Mouse (Mus musculus) cerebellum, adult (tissue): ENCODE data around the gene Gm6993.

Source experiments
- ATAC-seq: cut with Nextera tagmentation; 2 replicates; pipeline ENCODE4 v1.9.2; 2017; ENCODE audit warnings: mild to moderate bottlenecking, moderate library complexity, mixed read lengths; ENCODE audit not compliant: insufficient number of reproducible peaks, low FRiP score, low TSS enrichment

The Gm6993 gene

GRCm38 (mm10) chr12:31240470-31240869, at the start of gene Gm6993:
Gene Gm6993 (plus strand): TSS chr12:31240770.
- no peak for ATAC-seq

DNA sequence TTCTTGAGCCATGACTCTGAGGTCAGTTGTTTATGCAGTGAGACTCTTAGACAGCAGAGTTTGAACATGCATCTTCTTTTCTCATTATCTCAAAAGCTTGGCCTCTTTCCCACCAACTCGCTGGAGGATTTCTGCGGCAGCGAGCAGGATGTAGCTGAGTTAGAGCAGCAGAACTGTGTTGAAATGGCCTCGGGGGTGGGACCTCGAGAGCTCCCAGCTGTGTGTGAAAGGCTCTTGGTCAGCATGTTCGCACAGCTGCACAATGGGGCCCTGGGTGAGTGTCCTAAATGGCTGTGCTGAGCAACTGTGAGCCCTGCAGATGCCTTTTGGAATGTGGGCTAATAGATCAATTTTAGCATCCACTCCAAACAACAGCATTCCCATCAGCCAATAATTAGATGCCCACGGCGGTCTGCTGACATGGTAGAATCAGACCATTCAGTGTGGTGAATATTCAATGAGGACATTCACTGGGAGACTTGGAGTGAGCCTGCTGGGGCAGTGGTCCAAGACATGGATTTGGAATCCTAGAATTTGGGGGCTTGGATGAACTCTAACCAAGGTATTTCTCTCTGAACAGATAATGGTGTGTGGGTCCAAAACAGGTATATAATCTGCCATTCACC, 49.1 kb upstream of the Gm6993 start:
- ATAC-seq, result no peak

DNA sequence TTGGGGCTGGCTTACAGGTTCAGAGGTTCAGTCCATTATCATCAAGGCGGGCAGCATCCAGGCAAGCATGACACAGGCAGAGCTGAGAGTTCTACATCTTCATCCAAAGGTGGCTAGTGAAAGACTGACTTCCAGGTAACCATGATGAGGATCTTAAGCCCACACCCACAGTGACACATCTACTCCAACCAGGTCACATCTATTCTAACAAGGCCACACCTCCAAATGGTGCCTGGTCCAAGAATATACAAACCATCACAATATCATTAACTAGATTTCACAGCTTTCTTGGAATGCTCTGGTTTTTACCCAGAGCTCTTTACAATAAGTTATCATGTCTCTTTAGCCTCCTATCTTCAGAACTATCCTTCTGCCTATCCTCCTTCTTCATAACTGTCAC, 38.1 kb upstream of the Gm6993 start:
- ATAC-seq, result no peak

- ATAC-seq, result no peak
Measured at GRCm38 (mm10) chr12:31203746-31204455, 36.7 kb upstream of the Gm6993 start.

GRCm38 (mm10) chr12:31204898-31205297, 35.7 kb upstream of the Gm6993 start:
- no peak for ATAC-seq

DNA sequence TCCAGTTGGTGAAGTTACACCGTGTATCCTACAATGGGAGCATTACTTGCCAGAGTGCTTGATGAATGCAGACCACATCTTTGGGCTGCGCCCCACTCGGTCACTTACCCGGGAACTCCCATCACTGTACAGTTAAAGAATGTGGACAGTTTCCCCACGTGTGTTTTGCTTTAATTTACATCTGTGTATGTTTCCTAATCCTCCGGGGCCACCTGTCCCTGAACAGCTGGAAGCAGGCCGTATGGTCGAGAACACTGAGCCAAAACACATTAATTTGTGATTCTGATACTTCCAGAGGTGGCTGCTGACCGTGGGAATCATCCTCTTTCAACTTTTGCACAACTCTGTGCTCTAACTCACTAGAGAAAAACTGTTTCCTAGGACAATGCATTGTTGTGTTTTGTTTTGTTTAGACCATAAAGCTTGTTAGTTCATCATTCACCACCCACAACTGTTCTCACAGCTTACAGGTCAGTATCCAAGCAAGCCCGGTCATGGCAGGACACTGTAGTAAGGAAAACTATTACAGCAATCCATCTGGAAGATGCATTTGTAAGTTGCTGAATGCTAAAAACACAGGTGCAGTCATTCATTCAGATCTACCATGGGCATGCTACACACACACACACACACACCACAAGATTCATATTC, 34.5 kb upstream of the Gm6993 start:
- no peak for ATAC-seq

GRCm38 (mm10) chr12:31208766-31209165, 31.8 kb upstream of the Gm6993 start:
- ATAC-seq, result no peak

DNA sequence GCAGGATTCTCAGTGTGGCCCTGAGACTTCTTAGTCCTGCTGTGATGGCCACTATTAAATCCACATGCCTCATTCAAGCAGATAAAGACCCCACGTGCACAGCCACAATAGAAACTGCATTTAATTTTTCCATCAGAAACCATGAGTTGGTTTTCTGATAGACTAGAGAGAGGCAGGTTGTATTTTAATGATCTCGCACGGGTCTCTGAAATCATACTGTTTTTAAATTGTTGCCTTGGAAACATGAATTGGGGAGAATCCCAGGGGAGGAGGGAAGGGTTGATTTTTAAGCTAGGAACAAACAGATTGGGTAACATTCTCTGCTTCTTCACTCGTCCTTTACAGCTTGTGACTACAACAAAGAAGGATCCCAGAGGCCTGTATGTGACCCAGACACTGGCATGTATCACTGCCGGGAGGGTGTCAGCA, 31.2 kb upstream of the Gm6993 start:
- no peak for ATAC-seq

DNA sequence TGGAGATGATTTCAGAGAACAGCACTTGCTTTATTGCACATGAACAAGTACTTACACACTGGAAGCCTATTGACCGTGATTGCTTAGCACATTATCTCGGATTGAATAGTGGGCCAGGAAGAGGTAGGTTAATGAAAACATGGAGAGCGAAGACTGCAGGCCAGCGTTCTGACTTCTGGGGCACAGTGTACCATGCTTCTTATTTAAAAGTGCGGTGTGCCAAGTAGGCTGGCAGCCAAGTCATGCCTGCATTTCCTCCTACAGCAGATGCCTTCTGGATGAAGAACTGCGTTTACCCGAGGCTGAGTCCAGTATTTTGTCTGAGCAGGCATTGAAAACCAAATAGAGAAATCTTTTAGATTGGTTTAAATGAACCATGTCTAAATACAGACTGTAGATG, 27.0 kb upstream of the Gm6993 start:
- ATAC-seq, result peak; percentile 54; the same call in 1 of the 2 replicates

DNA sequence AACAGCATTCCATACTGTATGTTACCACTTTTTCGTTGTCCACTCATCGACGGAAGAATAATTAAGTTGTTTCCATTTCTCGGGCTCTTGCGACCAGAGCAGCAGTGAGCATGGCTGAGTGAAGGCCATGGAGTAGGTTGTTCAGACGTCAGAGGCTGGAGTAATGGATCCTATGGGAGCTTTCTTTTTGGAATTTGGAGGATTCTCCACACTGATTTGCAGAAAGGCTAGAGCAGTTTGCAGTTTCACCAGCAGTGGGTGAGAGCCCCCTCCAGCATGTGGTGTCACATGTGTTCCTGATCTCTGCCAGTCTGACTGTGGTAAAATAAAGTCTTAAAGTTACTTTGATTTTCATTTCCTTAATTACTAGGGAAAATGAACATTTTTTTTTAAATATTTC, 25.6 kb upstream of the Gm6993 start:
- ATAC-seq, result no peak

DNA sequence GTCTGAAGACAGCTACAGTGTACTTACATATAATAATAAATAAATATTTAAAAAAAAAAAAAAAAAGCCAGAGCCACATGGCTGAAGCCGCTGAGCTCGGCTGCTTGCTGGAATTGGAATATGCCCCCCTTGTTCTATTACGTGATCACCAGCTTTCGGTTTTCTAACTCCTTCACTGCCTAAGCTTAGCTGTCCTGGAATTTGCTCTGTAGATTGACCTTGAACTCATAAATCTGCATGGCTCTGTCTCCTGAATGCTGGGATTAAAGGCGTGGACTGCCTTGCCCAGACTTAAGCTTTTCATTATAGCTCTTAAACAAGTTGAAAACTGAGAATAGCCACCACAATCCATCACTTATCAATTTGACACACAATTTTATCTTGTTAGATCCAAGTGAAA, 23.3 kb upstream of the Gm6993 start:
- ATAC-seq, result no peak

DNA sequence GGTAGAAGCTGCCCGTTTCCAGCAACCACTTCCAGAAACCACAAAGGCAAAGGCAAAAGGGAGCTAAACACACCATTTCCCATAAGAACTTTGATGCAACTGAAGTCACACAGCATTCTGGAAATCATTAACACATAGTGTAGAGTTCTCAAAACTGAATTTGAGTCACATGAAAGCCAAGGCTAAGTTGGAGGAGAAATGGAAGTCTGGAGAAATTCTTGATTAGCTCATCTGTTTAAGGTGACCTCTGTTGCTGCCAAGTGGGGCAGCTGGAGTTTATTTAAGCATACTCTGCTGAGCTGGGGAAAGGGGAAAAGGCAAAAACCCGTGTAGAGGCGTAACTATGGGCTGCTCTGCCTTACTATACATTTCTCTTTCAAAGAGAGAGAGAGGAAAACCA, 21.8 kb upstream of the Gm6993 start:
- ATAC-seq, result no peak

GRCm38 (mm10) chr12:31221522-31221921, 19.0 kb upstream of the Gm6993 start:
- ATAC-seq, result no peak

DNA sequence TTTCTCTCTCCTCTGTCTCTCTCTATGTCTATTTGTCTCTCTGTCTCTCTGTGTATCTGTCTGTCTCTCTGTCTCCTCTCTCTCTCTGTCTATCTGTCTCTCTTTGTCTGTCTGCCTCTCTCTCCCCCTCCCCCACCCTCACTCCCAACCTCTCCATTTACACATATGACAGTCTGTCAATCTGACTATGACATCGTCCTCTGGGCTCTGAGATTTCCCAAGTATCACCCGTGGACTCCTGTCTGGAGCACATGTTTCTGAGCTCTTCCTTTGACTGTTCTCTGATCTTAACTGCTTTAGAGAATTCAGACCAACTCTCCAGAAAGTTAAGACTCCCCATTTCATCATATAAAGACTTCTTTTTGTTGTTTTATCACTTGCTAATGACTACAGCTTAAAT, 18.3 kb upstream of the Gm6993 start:
- no peak for ATAC-seq

DNA sequence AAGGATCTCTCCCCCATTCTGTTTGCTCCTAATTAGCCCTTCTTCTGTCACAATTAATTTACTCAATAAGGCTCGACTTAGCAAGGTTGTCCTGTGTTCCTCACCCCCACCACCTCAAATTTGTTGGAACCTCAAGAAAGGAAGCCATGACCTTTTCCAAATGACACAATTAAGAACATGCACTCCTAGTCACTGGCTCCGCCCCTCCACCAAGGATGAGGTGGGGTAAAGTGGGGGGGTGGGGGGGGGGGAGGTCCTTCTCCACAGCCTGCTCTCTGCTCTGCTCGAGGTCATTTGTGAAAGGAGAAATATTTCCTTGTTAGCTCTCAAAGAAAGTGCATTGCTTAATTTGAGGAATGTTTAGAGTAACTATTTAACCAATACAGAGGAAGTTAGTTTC, 17.8 kb upstream of the Gm6993 start:
- ATAC-seq, result no peak

GRCm38 (mm10) chr12:31225451-31225850, 15.1 kb upstream of the Gm6993 start:
- no peak; the same call in 1 of the 2 replicates for ATAC-seq

GRCm38 (mm10) chr12:31227167-31227566, 13.4 kb upstream of the Gm6993 start:
- no peak for ATAC-seq

- ATAC-seq, result no peak
Measured at GRCm38 (mm10) chr12:31228878-31229277, 11.7 kb upstream of the Gm6993 start.

- no peak for ATAC-seq
Measured at GRCm38 (mm10) chr12:31232635-31233034, 7.9 kb upstream of the Gm6993 start.

GRCm38 (mm10) chr12:31235018-31235417, 5.6 kb upstream of the Gm6993 start:
- ATAC-seq, result no peak

DNA sequence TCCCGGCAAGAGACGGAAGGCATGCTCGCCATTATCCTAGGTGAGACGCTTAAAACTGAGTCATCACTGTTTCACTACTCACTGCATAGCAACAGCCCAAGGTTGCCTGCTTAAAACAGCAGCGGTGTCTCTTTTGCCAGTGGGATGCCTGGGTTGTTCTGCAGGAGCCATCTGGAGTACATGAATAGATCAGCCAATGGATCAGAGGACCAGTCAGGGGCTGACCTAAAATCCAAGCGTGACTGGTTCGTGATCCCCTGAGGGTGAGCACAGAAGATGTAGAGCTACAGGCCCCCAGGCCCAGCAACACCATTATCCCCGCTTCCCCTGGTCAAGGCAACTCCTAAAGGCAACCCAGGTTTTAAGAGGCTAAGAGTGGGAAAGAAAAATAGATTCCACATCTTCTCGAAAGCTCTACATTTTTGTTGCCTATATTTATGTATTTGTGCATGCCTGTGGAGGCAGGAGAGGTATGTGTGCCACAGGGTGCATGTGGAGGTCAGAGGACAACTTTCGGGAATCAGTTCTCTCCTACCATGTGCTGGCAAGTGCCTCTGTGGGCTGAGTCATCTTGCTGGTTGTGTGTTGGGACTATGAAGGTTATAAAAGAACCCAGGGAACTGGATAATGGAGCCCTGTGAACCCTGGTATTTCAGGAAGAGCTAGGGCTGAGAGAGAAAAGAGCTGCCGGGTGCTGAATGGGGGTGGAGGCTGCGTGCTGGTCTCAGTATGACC, 3.5 kb upstream of the Gm6993 start:
- 0 out of 2 replicates have a peak, but pooled peaks have one; percentile 46 for ATAC-seq
